Mouse (Mus musculus): ENCODE data around the gene Nol4l. TPM values are rescaled to one million over a fixed set of nuclear protein-coding genes. Genes with fewer than 3 reads are reported as not detected.

Nol4l gene
- polyA plus RNA-seq, 1 experiment from 2014 or later: 15.2 TPM

DNA sequence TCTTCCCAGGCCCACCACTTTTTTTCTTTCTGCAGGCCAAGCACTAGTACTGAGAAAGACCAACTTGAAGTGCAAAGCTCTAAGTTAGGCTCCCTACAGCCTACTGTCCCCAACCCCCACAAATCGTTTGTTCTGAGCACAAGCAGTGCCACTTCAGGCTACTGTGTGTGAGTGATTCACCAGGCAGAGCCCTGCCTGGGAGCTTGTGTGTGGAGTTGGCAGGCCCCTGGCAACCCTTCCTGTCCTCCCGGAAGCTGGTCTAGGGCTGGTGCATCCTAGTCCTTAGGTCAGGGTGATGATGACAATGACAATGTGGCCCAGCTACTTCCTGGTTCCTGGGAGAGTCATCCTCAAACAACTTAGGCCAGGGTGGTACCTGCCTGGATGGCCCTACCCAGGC lies 101.3 kb downstream of the Nol4l start:
- Histone ChIP-seq H3K36me3 (peaks cover 60% of the 10 kb centered on the region), H3K4me2 (no peak overlapping the region), H3K4me3 (no peak overlapping the region), H3K27ac (ENCODE audit: poor library complexity, severe bottlenecking) (peak overlapping the region; percentile 45), H3K4me1 (replicated peaks) (peaks cover 96% of the 10 kb centered on the region), H3K9ac (no peak overlapping the region), H3K9me3 (replicated peaks) (no peaks in the 10 kb centered on the region), H3K27me3 (replicated peaks) (no peaks in the 10 kb centered on the region)
- WGBS: 52% methylated on average over 2 of the region's 2 CpGs
- ATAC-seq (ENCODE audit: insufficient number of reproducible peaks, low FRiP score): no peak

DNA sequence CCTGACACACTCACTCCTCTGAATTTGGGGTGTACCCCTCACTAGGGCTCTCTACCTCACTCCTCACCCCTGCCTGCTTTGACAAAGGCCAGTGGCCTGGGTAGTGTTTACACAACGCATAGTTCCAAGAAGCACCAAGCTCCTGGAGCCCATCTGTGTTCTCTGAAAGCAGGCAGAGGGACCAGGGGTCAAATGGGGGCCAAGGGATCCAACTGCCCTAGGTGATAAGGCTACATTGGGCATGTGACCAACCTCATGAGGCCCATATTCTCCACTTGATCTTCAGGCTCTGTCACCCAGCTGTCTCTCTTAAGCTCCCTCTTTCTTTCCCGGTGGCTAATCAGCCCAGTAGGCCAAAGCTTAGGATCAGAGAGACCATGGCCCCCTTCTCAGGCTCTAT lies 102.8 kb downstream of the Nol4l start:
- Histone ChIP-seq H3K4me2 (no peak overlapping the region), H3K36me3 (peaks cover 59% of the 10 kb centered on the region), H3K27me3 (replicated peaks) (no peaks in the 10 kb centered on the region), H3K9me3 (replicated peaks) (no peaks in the 10 kb centered on the region), H3K4me1 (replicated peaks) (peaks cover 96% of the 10 kb centered on the region), H3K4me3 (no peak overlapping the region), H3K9ac (no peak overlapping the region), H3K27ac (ENCODE audit: poor library complexity, severe bottlenecking) (peak overlapping the region; percentile 70)
- ATAC-seq (ENCODE audit: insufficient number of reproducible peaks, low FRiP score): peak; percentile 25; the same call in 1 of the 2 replicates
- 7% methylated on average over 2 of the region's 2 CpGs for WGBS

GRCm38 (mm10) chr2:153425998-153426670 lies 103.6 kb downstream of the Nol4l start:
- Histone ChIP-seq H3K4me1 (replicated peaks) (peaks cover 90% of the 10 kb centered on the region), H3K27me3 (replicated peaks) (no peaks in the 10 kb centered on the region), H3K27ac (ENCODE audit: poor library complexity, severe bottlenecking) (peak overlapping the region; percentile 43), H3K36me3 (peaks cover 51% of the 10 kb centered on the region), H3K9me3 (replicated peaks) (no peaks in the 10 kb centered on the region), H3K4me3 (no peak overlapping the region), H3K9ac (peak overlapping the region; percentile 40), H3K4me2 (no peak overlapping the region)
- 71% methylated on average over 9 of the region's 9 CpGs for WGBS
- ATAC-seq (ENCODE audit: insufficient number of reproducible peaks, low FRiP score): no peak

DNA sequence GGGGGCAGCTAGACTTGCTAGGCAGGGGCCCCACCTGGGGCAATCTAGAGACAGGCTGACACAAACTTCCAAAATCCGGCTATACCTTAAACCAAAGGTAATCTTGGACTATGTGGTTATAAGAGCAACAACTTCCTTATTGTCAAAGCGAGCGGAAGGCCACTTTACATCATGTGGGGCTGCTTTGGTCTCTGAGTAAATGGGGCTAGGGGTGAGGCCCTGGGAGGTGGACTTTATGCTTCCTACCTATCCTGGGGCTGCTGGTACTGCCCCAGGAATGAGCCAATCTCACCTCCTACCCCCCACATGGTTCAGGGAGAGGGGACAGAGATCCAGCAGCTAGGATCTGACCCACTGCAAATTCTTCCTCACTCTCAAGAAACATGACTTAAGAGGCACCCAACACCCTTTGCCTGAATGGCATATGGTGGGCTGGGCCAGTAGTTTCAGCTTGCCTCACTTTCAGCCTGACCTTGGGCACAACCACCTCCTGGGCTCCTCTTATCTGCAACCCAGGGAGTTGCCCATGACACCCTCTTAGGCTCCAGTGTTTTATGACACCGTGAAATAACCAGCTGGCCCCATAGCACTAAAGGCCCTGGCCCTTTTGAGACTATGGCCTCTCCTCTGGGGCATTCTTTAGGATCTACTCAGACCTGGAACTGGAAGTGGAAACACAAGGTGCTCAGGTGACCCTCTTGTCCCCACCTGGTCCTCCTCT lies 104.5 kb downstream of the Nol4l start:
- WGBS: 83% methylated on average over 4 of the region's 4 CpGs
- ATAC-seq (ENCODE audit: insufficient number of reproducible peaks, low FRiP score): no peak
- Histone ChIP-seq H3K4me1 (replicated peaks) (peaks cover 82% of the 10 kb centered on the region), H3K4me2 (no peak overlapping the region), H3K9me3 (replicated peaks) (no peaks in the 10 kb centered on the region), H3K9ac (no peak overlapping the region), H3K27me3 (replicated peaks) (no peaks in the 10 kb centered on the region), H3K4me3 (no peak overlapping the region), H3K36me3 (peaks cover 49% of the 10 kb centered on the region), H3K27ac (ENCODE audit: poor library complexity, severe bottlenecking) (peak overlapping the region; percentile 43; the same call in 1 of the 2 replicates)

GRCm38 (mm10) chr2:153424557-153424956 lies 105.2 kb downstream of the Nol4l start:
- Histone ChIP-seq H3K27me3 (replicated peaks) (no peaks in the 10 kb centered on the region), H3K4me3 (no peak overlapping the region), H3K27ac (ENCODE audit: poor library complexity, severe bottlenecking) (peak overlapping the region; percentile 10; the same call in 1 of the 2 replicates), H3K4me1 (replicated peaks) (peaks cover 77% of the 10 kb centered on the region), H3K9ac (no peak overlapping the region), H3K36me3 (peaks cover 49% of the 10 kb centered on the region), H3K9me3 (replicated peaks) (no peaks in the 10 kb centered on the region), H3K4me2 (no peak overlapping the region)
- ATAC-seq (ENCODE audit: insufficient number of reproducible peaks, low FRiP score): no peak
- WGBS: 70% methylated on average over 8 of the region's 8 CpGs

GRCm38 (mm10) chr2:153423113-153423512 lies 106.7 kb downstream of the Nol4l start:
- 0 out of 2 replicates have a peak overlapping the region, but pooled peaks have one; percentile 19 for H3K27ac ChIP-seq (ENCODE audit: poor library complexity, severe bottlenecking)
- 75% methylated on average over 3 of the region's 3 CpGs for WGBS
- no peaks in the 10 kb centered on the region for H3K27me3 ChIP-seq (replicated peaks)
- H3K4me2 ChIP-seq: no peak overlapping the region
- peaks cover 53% of the 10 kb centered on the region for H3K36me3 ChIP-seq
- no peak overlapping the region for H3K9ac ChIP-seq
- no peak for ATAC-seq (ENCODE audit: insufficient number of reproducible peaks, low FRiP score)
- no peaks in the 10 kb centered on the region for H3K9me3 ChIP-seq (replicated peaks)
- peaks cover 74% of the 10 kb centered on the region for H3K4me1 ChIP-seq (replicated peaks)
- no peak overlapping the region for H3K4me3 ChIP-seq

DNA sequence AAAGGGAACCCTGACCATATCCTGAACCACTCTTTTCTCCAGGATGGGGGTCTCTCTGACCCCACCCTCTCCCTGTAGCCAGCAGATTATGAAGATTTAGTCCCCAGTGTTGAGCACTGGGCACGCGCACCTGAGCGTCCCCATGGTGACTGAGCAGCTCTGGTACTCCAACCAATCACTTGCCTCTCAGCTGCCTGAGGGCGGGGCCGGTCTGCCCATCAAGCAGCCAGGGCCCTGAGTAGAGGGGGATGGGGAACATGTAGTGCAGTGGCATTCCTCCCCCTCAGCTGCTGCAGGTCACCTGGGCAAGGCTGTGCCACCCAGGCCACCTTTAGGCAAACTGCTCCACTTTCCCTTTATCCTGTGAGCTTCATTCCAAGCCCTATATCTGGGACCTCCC lies 107.7 kb downstream of the Nol4l start:
- H3K9me3 ChIP-seq (replicated peaks): no peaks in the 10 kb centered on the region
- ATAC-seq (ENCODE audit: insufficient number of reproducible peaks, low FRiP score): no peak
- peaks cover 58% of the 10 kb centered on the region for H3K36me3 ChIP-seq
- no peaks in the 10 kb centered on the region for H3K27me3 ChIP-seq (replicated peaks)
- 47% methylated on average over 5 of the region's 5 CpGs for WGBS
- H3K4me3 ChIP-seq: no peak overlapping the region
- H3K9ac ChIP-seq: no peak overlapping the region
- H3K27ac ChIP-seq (ENCODE audit: poor library complexity, severe bottlenecking): no peak overlapping the region
- no peak overlapping the region for H3K4me2 ChIP-seq
- peaks cover 64% of the 10 kb centered on the region for H3K4me1 ChIP-seq (replicated peaks)

DNA sequence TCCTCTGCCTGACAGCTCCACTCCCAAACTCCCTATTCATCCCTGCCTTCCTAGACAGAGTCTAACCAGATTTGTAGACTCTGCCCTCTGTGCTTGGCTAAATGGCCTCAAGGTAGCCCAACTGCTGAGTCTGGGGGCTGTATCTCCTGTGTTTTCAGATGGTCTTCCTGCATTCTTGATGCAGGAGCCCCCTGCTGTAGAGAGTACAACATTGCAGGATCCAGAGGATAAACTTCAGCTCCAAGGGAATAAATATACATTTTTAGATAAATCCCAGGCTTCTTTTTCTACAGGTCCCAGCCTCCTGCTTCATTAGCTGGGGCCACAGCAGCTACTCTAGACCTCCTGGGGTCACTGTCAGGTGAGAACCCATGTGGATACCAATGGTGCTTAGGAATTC lies 108.5 kb downstream of the Nol4l start:
- Histone ChIP-seq H3K9ac (no peak overlapping the region), H3K36me3 (peaks cover 66% of the 10 kb centered on the region), H3K27ac (ENCODE audit: poor library complexity, severe bottlenecking) (no peak overlapping the region), H3K4me3 (no peak overlapping the region), H3K9me3 (replicated peaks) (no peaks in the 10 kb centered on the region), H3K4me2 (no peak overlapping the region), H3K4me1 (replicated peaks) (peaks cover 56% of the 10 kb centered on the region), H3K27me3 (replicated peaks) (no peaks in the 10 kb centered on the region)
- no peak for ATAC-seq (ENCODE audit: insufficient number of reproducible peaks, low FRiP score)

GRCm38 (mm10) chr2:153418381-153418780 lies 111.4 kb downstream of the Nol4l start:
- no peaks in the 10 kb centered on the region for H3K27me3 ChIP-seq (replicated peaks)
- no peak overlapping the region for H3K9ac ChIP-seq
- H3K36me3 ChIP-seq: peaks cover 87% of the 10 kb centered on the region
- no peak overlapping the region for H3K4me2 ChIP-seq
- H3K27ac ChIP-seq (ENCODE audit: poor library complexity, severe bottlenecking): 0 out of 2 replicates have a peak overlapping the region, but pooled peaks have one; percentile 15
- H3K4me1 ChIP-seq (replicated peaks): peaks cover 27% of the 10 kb centered on the region
- H3K4me3 ChIP-seq: no peak overlapping the region
- 81% methylated on average over 1 of the region's 1 CpGs for WGBS
- no peaks in the 10 kb centered on the region for H3K9me3 ChIP-seq (replicated peaks)
- ATAC-seq (ENCODE audit: insufficient number of reproducible peaks, low FRiP score): no peak

GRCm38 (mm10) chr2:153417841-153418240 lies 111.9 kb downstream of the Nol4l start:
- Histone ChIP-seq H3K9me3 (replicated peaks) (no peaks in the 10 kb centered on the region), H3K36me3 (peaks cover 87% of the 10 kb centered on the region), H3K27me3 (replicated peaks) (no peaks in the 10 kb centered on the region), H3K4me1 (replicated peaks) (peaks cover 22% of the 10 kb centered on the region), H3K27ac (ENCODE audit: poor library complexity, severe bottlenecking) (no peak overlapping the region), H3K9ac (no peak overlapping the region), H3K4me2 (no peak overlapping the region), H3K4me3 (no peak overlapping the region)
- 90% methylated on average over 12 of the region's 12 CpGs for WGBS
- no peak for ATAC-seq (ENCODE audit: insufficient number of reproducible peaks, low FRiP score)

DNA sequence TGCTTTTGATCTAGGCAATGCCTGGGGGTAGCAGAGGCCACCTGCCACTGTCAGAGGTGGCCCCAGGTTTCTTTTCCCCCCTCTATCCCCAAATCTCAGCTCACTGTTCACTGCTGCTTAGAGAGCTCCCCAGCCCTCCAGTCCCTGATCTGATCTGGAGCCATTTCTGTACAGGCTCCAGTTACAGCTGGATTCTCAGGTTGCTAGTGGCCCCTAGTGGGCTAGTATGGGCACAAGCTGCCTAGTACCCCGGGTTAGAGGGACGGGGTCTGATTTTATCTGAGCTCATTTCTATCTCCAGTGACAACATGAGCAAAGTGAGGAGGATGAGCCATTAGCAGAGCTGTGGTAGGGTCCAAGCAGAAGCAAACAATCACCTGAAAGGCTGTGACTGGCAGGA lies 115.2 kb downstream of the Nol4l start:
- Histone ChIP-seq H3K4me1 (replicated peaks) (peaks cover 33% of the 10 kb centered on the region), H3K9ac (no peak overlapping the region), H3K27me3 (replicated peaks) (no peaks in the 10 kb centered on the region), H3K9me3 (replicated peaks) (no peaks in the 10 kb centered on the region), H3K4me3 (no peak overlapping the region), H3K4me2 (no peak overlapping the region), H3K36me3 (peaks cover 97% of the 10 kb centered on the region), H3K27ac (ENCODE audit: poor library complexity, severe bottlenecking) (no peak overlapping the region)
- 21% methylated on average over 2 of the region's 2 CpGs for WGBS
- no peak for ATAC-seq (ENCODE audit: insufficient number of reproducible peaks, low FRiP score)
